Mouse (Mus musculus) embryonic fibroblast, embryonic 13.5 days (primary cell): Measurements from ENCODE around the gene Spata16. TPM values are rescaled to one million over a fixed set of nuclear protein-coding genes. Genes with fewer than 3 reads are reported as not detected.

ENCODE experiments used
- H3K27ac ChIP-seq: 2 replicates; pipeline ENCODE4 v1.5.1; 2012; ENCODE audit warnings: low read length, control low read depth, inconsistent platforms; ENCODE audit not compliant: insufficient read depth
- H3K4me1 ChIP-seq: 2 replicates; pipeline ENCODE4 v1.6.1; 2011; ENCODE audit warnings: low read length; ENCODE audit not compliant: control insufficient read depth, insufficient read depth
- H3K4me3 ChIP-seq: 2 replicates; pipeline ENCODE4 v1.5.1; 2011; ENCODE audit warnings: mild to moderate bottlenecking, control low read depth, low read length; ENCODE audit not compliant: insufficient read depth
- CTCF ChIP-seq: IDR thresholded peaks from 2 replicates; pipeline ENCODE4 v1.5.1; 2011; ENCODE audit warnings: mild to moderate bottlenecking, control low read depth, low read length, moderate library complexity, borderline replicate concordance; ENCODE audit not compliant: insufficient read depth
- POLR2A ChIP-seq: IDR thresholded peaks from 2 replicates; pipeline ENCODE4 v1.6.1; 2011; ENCODE audit warnings: low read depth, mild to moderate bottlenecking, control low read depth, low read length, moderate library complexity
- polyA plus RNA-seq: library from polyadenylated mRNA; stranded (reverse); fragments of >200 nt; gene quantifications from 2 replicates; pipeline ENCODE4 v1.2.4, GENCODE M21; 2011; ENCODE audit warnings: low read depth; ENCODE audit not compliant: missing spikeins, insufficient read length

The Spata16 gene
- polyA plus RNA-seq, 1 experiment, result not detected

GRCm38 (mm10) chr3:26727526-26727925 is 90.1 kb downstream of the Spata16 start:
- Histone ChIP-seq H3K4me3 (no peak overlapping the region), H3K27ac (no peak overlapping the region), H3K4me1 (no peaks in the 10 kb centered on the region; the same call in 1 of the 2 replicates)
- TF ChIP-seq POLR2A (no peak), CTCF (no peak)

DNA sequence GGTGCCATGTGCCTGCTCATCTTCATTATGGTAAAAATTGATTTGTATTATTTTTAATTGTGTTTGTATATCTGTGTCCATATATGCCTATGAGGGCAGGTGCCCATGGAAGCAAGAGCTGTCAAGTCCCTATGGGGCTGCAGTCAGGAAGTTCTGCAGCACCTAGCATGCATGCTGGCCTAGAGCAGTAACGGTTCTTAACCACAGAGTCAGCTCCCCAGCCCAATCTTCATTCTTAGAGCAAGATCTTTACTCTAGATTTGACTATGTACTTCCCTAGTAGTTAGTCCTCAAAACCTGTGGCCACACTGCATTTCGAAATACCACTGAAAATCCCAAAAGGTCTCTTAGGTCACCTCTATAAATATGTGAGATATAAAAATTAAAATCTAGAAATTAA is 113.1 kb downstream of the Spata16 start:
- TF ChIP-seq POLR2A (no peak), CTCF (no peak)
- Histone ChIP-seq H3K4me1 (no peaks in the 10 kb centered on the region), H3K4me3 (no peak overlapping the region), H3K27ac (no peak overlapping the region)

DNA sequence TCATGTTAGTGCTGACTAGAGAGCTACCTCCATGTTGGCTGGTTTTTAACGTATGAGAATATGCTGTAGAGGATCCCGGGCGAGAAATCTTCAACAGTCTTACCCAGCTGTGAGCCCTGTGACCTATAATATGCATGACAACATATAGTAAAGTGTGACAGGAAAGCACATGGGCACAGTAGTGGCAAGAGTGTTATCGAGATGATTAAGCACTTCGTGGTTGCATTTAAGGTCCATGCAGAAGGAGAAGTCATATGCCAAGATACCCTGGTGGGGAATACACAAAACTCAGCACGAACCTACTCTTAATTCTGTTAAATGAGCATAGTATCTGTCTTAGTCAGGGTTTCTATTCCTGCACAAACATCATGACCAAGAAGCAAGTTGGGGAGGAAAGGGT is 115.0 kb downstream of the Spata16 start:
- Histone ChIP-seq H3K4me1 (no peaks in the 10 kb centered on the region), H3K27ac (no peak overlapping the region), H3K4me3 (no peak overlapping the region)
- no peak for TF ChIP-seq POLR2A
- no peak for TF ChIP-seq CTCF

DNA sequence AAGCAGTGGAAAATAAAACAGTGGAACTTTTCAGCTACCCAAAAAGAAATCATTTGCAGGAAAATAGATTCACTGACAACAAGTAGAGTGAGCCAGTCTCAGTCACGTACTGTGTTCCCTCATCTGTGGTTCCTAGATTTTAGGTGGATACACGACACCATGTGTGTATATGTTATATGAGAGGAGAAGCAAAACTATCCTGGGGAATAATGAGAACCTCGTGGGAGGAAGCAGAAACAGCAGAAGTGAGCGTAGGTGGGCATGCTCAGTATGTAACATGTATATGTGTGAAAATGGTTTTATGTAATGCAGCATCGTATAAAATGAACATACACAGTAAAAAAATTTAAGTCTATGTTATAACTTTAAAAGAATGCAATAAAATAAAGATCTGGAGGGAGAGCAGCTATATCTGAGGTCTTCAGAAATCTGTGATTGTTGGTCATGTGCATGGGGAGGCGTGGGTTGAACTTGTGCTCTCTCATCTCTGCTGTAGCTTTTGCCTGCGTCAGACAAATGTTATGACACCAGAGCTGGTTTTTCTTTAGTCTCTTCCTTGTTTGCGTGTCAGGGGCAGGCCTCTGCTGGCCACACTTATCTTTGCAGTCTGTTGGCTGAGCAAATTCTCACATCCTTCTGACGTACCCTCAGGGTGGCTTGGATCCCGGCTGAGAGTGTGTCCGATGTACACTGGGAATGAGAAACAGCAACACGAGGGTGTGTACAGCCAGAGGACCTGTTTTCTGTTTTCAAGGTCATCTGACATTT is 156.1 kb downstream of the Spata16 start:
- no peaks in the 10 kb centered on the region for H3K4me1 ChIP-seq
- no peak overlapping the region for H3K27ac ChIP-seq
- no peak overlapping the region for H3K4me3 ChIP-seq
- TF ChIP-seq POLR2A (no peak), CTCF (no peak)

DNA sequence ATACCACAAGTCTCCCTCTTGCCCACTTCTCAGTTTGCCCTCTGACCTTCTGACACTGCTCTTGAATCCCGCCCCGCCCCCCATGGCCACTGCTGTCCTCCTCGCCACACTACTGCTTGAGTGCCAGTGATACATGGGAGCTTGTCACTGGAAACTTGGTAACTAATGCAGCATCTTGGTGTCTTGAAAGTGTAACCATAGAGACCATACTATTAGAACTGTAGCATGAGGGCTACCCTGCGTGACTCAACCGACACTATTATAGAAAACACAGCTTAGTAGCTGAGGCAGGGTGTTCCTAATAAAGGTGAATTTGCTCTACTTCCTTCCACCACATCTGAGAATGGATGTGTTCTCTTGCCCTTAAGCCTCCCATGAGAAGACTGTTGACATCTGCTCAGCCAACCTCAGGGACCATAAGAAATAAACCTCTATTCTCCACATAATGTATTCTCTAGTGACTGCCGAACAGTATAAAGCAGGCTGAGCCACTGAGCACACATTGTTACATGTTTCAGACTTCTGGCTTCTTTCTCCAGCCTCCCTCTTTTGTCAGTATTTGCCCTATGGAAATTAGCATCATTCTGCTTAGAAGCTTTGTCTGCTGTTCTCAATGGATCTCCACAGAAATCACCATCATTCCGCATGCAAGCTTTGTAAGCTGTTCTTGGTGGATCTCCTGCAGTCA is 158.6 kb downstream of the Spata16 start:
- no peak overlapping the region for H3K27ac ChIP-seq
- no peak overlapping the region for H3K4me3 ChIP-seq
- no peaks in the 10 kb centered on the region for H3K4me1 ChIP-seq
- no peak for TF ChIP-seq CTCF
- no peak for TF ChIP-seq POLR2A

GRCm38 (mm10) chr3:26796954-26797353 is 159.5 kb downstream of the Spata16 start:
- Histone ChIP-seq H3K4me3 (no peak overlapping the region), H3K27ac (no peak overlapping the region), H3K4me1 (no peaks in the 10 kb centered on the region)
- TF ChIP-seq CTCF (no peak), POLR2A (no peak)

GRCm38 (mm10) chr3:26814307-26814706 is 176.9 kb downstream of the Spata16 start:
- Histone ChIP-seq H3K27ac (no peak overlapping the region), H3K4me3 (no peak overlapping the region), H3K4me1 (no peaks in the 10 kb centered on the region)
- TF ChIP-seq CTCF (no peak), POLR2A (no peak)

GRCm38 (mm10) chr3:26815764-26816163 is 178.3 kb downstream of the Spata16 start:
- no peak for TF ChIP-seq CTCF
- no peak for TF ChIP-seq POLR2A
- no peaks in the 10 kb centered on the region for H3K4me1 ChIP-seq

DNA sequence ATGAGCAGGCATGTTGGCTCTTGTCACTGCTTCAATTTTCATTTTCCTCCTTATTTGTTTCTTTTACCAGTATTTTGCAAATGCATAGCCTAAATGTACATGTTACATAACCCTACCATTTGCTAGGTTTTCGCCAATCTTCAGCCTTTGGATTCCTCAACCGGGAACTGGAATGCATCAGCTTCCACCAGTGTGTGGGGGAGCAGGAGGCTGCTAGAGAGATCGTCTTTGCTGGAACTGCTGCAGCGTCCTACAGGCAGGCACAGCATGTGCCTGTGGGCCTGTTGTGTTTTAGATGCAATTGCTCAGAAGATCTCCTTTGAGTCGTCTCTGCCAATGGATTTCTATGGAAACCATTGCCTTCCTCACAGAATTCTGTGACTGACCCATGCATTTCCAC is 182.0 kb downstream of the Spata16 start:
- Histone ChIP-seq H3K4me3 (no peak overlapping the region), H3K27ac (no peak overlapping the region), H3K4me1 (no peaks in the 10 kb centered on the region)
- TF ChIP-seq POLR2A, result no peak
- no peak for TF ChIP-seq CTCF

More at GRCm38 (mm10) chr3:26815764-26816163, 178.3 kb downstream of the Spata16 start:
- no peak overlapping the region for H3K27ac ChIP-seq
- no peak overlapping the region for H3K4me3 ChIP-seq
